Mouse (Mus musculus): ENCODE data around the gene Sec1. TPM values are rescaled to one million over a fixed set of nuclear protein-coding genes. Genes with fewer than 3 reads are reported as not detected.

The Sec1 gene
- 0.13 and 0.32 TPM in 2 replicates for polyA plus RNA-seq (2015; fragmentation: Nextera tagmentation; extraction: Ambion mirVana)

GRCm38 (mm10) chr7:45693921-45694591, at the start of gene Sec1:
Sec1 (minus strand) TSS chr7:45694402.
- H3K36me3 ChIP-seq (ENCODE audit: insufficient read depth, low read length), result no peaks in the 10 kb centered on the region
- no peak within 1 kb of the TSS for H3K4me3 ChIP-seq (replicated peaks; ENCODE audit: low read depth, low read length)
- no peak within 1 kb of the TSS for H3K9ac ChIP-seq (ENCODE audit: low read depth, low read length)
- H3K4me1 ChIP-seq (replicated peaks; ENCODE audit: insufficient read depth, low read length), result 0 out of 2 replicates have a peak, but pooled peaks cover 3% of the 10 kb centered on the region
- no peak for TF ChIP-seq CTCF (IDR thresholded peaks at IDR 0.05; ENCODE audit: low read depth)
- no peak for DNase-seq (ENCODE audit: low spot score)
- peaks cover 5% of the 10 kb centered on the region; the same call in 1 of the 2 replicates for H3K27me3 ChIP-seq (ENCODE audit: insufficient read depth, low read length)
- H3K4me2 ChIP-seq (ENCODE audit: low read length), result no peak within 1 kb of the TSS
- no peak within 1 kb of the TSS for H3K27ac ChIP-seq
- H3K9me3 ChIP-seq (replicated peaks; ENCODE audit: low read length), result no peaks in the 10 kb centered on the region
- ATAC-seq (replicated peaks; ENCODE audit: low FRiP score, low read depth), result no peak
- 92% methylated on average over 50 of the region's 50 CpGs for WGBS

DNA sequence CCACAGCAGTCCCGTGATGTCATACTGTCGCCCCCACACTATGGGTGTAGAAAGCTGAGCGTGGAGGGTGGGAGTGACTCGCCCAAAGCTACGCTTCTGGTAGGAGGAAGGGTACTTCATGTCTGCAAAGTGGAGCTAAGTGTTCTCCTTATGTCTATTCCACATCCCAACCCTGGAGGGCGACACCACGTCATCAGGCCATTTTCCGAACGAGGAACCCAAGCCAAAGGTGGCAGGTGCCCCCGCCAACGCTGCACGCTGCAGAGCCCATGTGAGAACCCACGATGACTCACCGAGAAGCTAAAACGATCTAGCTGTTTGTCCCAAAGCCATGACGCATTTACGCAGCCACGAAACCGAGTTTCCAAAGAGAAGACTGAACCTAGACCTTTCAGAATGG, 48.1 kb upstream of the Sec1 start:
- ATAC-seq (replicated peaks; ENCODE audit: low FRiP score, low read depth) (0 out of 2 replicates have a peak, but pooled peaks have one; percentile 14), DNase-seq (ENCODE audit: low spot score) (no peak)
- 0 out of 2 replicates have a peak, but pooled peaks cover 6% of the 10 kb centered on the region for H3K4me1 ChIP-seq (replicated peaks; ENCODE audit: insufficient read depth, low read length)
- peak overlapping the region; percentile 20 for H3K4me3 ChIP-seq (replicated peaks; ENCODE audit: low read depth, low read length)
- H3K36me3 ChIP-seq (ENCODE audit: insufficient read depth, low read length), result no peaks in the 10 kb centered on the region
- H3K4me2 ChIP-seq (ENCODE audit: low read length), result peak overlapping the region; percentile 38
- no peaks in the 10 kb centered on the region for H3K9me3 ChIP-seq (replicated peaks; ENCODE audit: low read length)
- 42% methylated on average over 19 of the region's 19 CpGs for WGBS
- no peaks in the 10 kb centered on the region for H3K27me3 ChIP-seq (ENCODE audit: insufficient read depth, low read length)
- TF ChIP-seq CTCF (IDR thresholded peaks at IDR 0.05; ENCODE audit: low read depth), result peak; percentile 55
- no peak overlapping the region for H3K27ac ChIP-seq
- no peak overlapping the region for H3K9ac ChIP-seq (ENCODE audit: low read depth, low read length)

- no peak overlapping the region for H3K9ac ChIP-seq (ENCODE audit: low read depth, low read length)
- no peaks in the 10 kb centered on the region for H3K9me3 ChIP-seq (replicated peaks; ENCODE audit: low read length)
- WGBS, result 38% methylated on average over 11 of the region's 11 CpGs
- H3K27ac ChIP-seq, result no peak overlapping the region
- no peaks in the 10 kb centered on the region for H3K27me3 ChIP-seq (ENCODE audit: insufficient read depth, low read length)
- ATAC-seq (replicated peaks; ENCODE audit: low FRiP score, low read depth) (no peak), DNase-seq (ENCODE audit: low spot score) (no peak)
- peak overlapping the region; percentile 38 for H3K4me2 ChIP-seq (ENCODE audit: low read length)
- H3K36me3 ChIP-seq (ENCODE audit: insufficient read depth, low read length), result no peaks in the 10 kb centered on the region
- TF ChIP-seq CTCF (IDR thresholded peaks at IDR 0.05; ENCODE audit: low read depth), result no peak
- H3K4me1 ChIP-seq (replicated peaks; ENCODE audit: insufficient read depth, low read length), result 0 out of 2 replicates have a peak, but pooled peaks cover 6% of the 10 kb centered on the region
- peak overlapping the region; percentile 20 for H3K4me3 ChIP-seq (replicated peaks; ENCODE audit: low read depth, low read length)
Measured at GRCm38 (mm10) chr7:45741777-45742176, 47.6 kb upstream of the Sec1 start.

- no peak for TF ChIP-seq CTCF (IDR thresholded peaks at IDR 0.05; ENCODE audit: low read depth)
- no peak overlapping the region for H3K4me2 ChIP-seq (ENCODE audit: low read length)
- 87% methylated on average over 12 of the region's 12 CpGs for WGBS
- no peak overlapping the region for H3K9ac ChIP-seq (ENCODE audit: low read depth, low read length)
- no peak overlapping the region for H3K4me3 ChIP-seq (replicated peaks; ENCODE audit: low read depth, low read length)
- 0 out of 2 replicates have a peak, but pooled peaks cover 6% of the 10 kb centered on the region for H3K4me1 ChIP-seq (replicated peaks; ENCODE audit: insufficient read depth, low read length)
- ATAC-seq (replicated peaks; ENCODE audit: low FRiP score, low read depth) (no peak), DNase-seq (ENCODE audit: low spot score) (no peak)
- no peaks in the 10 kb centered on the region for H3K9me3 ChIP-seq (replicated peaks; ENCODE audit: low read length)
- H3K36me3 ChIP-seq (ENCODE audit: insufficient read depth, low read length), result no peaks in the 10 kb centered on the region
- no peak overlapping the region for H3K27ac ChIP-seq
- no peaks in the 10 kb centered on the region for H3K27me3 ChIP-seq (ENCODE audit: insufficient read depth, low read length)
Measured at GRCm38 (mm10) chr7:45741308-45741707, 47.1 kb upstream of the Sec1 start.

DNA sequence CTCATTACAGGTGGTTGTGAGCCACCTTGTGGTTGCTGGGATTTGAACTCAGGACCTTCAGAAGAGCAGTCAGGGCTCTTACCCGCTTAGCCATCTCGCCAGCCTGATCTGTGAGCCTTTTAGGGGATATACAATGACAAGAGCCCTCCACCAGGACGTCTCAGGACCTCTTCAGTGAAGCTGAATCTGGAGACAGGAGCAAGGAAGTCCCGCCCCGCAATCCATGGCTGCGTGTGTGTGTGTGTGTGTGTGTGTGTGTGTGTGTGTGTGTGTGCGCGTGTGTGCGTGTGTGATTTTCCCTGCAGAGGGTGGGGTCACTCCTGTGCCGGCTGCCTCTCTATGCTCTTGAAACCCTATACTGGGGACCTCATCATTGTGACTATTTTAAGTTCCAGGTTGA, 45.6 kb upstream of the Sec1 start:
- H3K27ac ChIP-seq, result no peak overlapping the region
- H3K4me1 ChIP-seq (replicated peaks; ENCODE audit: insufficient read depth, low read length), result 0 out of 2 replicates have a peak, but pooled peaks cover 6% of the 10 kb centered on the region
- H3K9ac ChIP-seq (ENCODE audit: low read depth, low read length), result no peak overlapping the region
- no peaks in the 10 kb centered on the region for H3K36me3 ChIP-seq (ENCODE audit: insufficient read depth, low read length)
- ATAC-seq (replicated peaks; ENCODE audit: low FRiP score, low read depth) (no peak), DNase-seq (ENCODE audit: low spot score) (no peak)
- H3K4me3 ChIP-seq (replicated peaks; ENCODE audit: low read depth, low read length), result no peak overlapping the region
- no peaks in the 10 kb centered on the region for H3K27me3 ChIP-seq (ENCODE audit: insufficient read depth, low read length)
- 69% methylated on average over 10 of the region's 10 CpGs for WGBS
- H3K9me3 ChIP-seq (replicated peaks; ENCODE audit: low read length), result no peaks in the 10 kb centered on the region
- no peak for TF ChIP-seq CTCF (IDR thresholded peaks at IDR 0.05; ENCODE audit: low read depth)
- H3K4me2 ChIP-seq (ENCODE audit: low read length), result no peak overlapping the region

DNA sequence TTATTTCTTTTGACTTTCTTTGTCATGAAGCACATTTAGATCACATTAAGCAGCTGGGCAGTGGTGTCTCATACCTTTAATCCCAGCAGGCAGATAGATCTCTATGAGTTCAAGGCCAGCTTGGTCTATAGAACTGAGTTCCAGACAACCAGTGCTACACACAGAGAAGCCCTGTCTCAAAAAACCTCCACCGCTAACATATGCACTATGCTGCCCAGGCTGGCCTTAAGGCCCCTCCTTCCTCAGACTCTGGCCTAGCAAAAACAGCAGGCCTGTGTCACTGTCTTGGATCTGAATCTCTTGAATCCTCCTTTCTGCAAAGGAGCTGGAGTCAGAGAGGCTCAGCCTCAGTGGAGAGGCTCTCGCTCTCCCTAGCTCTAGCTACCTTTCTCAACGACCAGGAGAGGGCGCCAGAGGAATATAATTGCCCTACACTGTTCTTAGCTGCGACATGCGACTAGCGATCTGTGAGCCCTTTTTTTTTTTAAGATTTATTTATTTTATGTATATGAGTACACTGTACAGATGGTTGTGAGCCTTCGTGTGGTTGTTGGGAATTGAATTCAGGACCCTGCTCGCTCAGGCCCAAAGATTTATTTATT, 45.1 kb upstream of the Sec1 start:
- Histone ChIP-seq H3K9ac (ENCODE audit: low read depth, low read length) (no peak overlapping the region), H3K9me3 (replicated peaks; ENCODE audit: low read length) (no peaks in the 10 kb centered on the region), H3K36me3 (ENCODE audit: insufficient read depth, low read length) (no peaks in the 10 kb centered on the region), H3K4me3 (replicated peaks; ENCODE audit: low read depth, low read length) (no peak overlapping the region), H3K4me2 (ENCODE audit: low read length) (no peak overlapping the region), H3K27ac (no peak overlapping the region), H3K4me1 (replicated peaks; ENCODE audit: insufficient read depth, low read length) (0 out of 2 replicates have a peak, but pooled peaks cover 6% of the 10 kb centered on the region), H3K27me3 (ENCODE audit: insufficient read depth, low read length) (no peaks in the 10 kb centered on the region)
- ATAC-seq (replicated peaks; ENCODE audit: low FRiP score, low read depth) (peak; percentile 74), DNase-seq (ENCODE audit: low spot score) (peak; percentile 92)
- peak; percentile 90 for TF ChIP-seq CTCF (IDR thresholded peaks at IDR 0.05; ENCODE audit: low read depth)
- WGBS, result 8% methylated on average over 9 of the region's 9 CpGs
